In the genomic region with DNA sequence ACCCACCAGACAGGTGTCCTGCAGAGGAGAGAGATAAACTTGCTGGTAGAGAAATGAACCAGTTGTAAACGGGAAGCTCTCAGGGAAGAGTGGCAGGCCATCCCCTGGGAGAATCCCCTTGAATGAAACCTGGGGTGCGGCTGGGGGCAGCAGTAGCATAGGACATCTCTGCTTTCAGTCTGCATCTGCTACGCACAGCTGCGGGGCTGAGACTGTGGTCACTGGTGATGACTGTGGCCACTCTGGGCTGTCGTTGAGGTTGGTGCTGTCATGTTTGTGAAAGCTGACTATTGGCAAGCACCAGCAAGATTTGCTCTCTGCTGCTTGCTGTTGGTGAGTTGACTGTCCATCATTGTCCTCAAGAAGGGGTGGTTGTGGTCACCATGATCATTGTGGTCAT, we compare ENCODE assay signal across 1 mouse cellular context.
TF ChIP-seq lines count a peak whose summit lies in the region.

No protein-coding gene starts in this region.

TF ChIP-seq in CH12.LX, 34 proteins besides CTCF, POLR2A, EP300 and RAD21:
- TF ChIP-seq GABPA (IDR thresholded peaks at IDR 0.05; ENCODE audit: insufficient replicate concordance, low read depth, low read length) (no peak), NELFE (IDR thresholded peaks at IDR 0.05; ENCODE audit: low read depth, low read length) (no peak), NRF1 (IDR thresholded peaks at IDR 0.05; ENCODE audit: low read depth, low read length) (no peak), MYC (IDR thresholded peaks at IDR 0.05; ENCODE audit: low read depth, low read length) (no peak), KAT2A (IDR thresholded peaks at IDR 0.05; ENCODE audit: insufficient replicate concordance, low read length) (no peak)
